Mouse (Mus musculus) intestine, embryonic 14.5 days (tissue): ENCODE data around the gene Fgfr2. TPM values are rescaled to one million over a fixed set of nuclear protein-coding genes. Genes with fewer than 3 reads are reported as not detected.

Experiments
- ATAC-seq: fragments of 200-750 bp; cut with Nextera tagmentation; replicated peaks from 2 replicates; pipeline ENCODE4 v1.8.0; 2017; ENCODE audit warnings: low read depth, moderate number of reproducible peaks, moderate TSS enrichment, moderate library complexity; ENCODE audit not compliant: low FRiP score, low TSS enrichment
- DNase-seq: peaks from one replicate; pipeline ENCODE4 v3.0.0-alpha.2; 2018; ENCODE audit warnings: low spot score
- H3K27ac ChIP-seq: fragments of 300-500 bp; sonication (generic); 2 replicates; pipeline ENCODE4 v1.5.1; 2014; ENCODE audit warnings: low read depth, mild to moderate bottlenecking, control low read depth
- H3K27me3 ChIP-seq: fragments of 300-500 bp; sonication (generic); replicated peaks from 2 replicates; pipeline ENCODE4 v1.6.1; 2014; ENCODE audit warnings: low read length, control low read depth; ENCODE audit not compliant: control insufficient read depth, insufficient read depth
- H3K36me3 ChIP-seq: fragments of 300-500 bp; sonication (generic); 2 replicates; pipeline ENCODE4 v1.6.1; 2014; ENCODE audit warnings: low read length, control low read depth; ENCODE audit not compliant: control insufficient read depth, insufficient read depth
- H3K4me1 ChIP-seq: fragments of 300-500 bp; sonication (generic); replicated peaks from 2 replicates; pipeline ENCODE4 v1.6.1; 2014; ENCODE audit warnings: low read length, control low read depth, mixed read lengths; ENCODE audit not compliant: control insufficient read depth, insufficient read depth
- H3K4me2 ChIP-seq: fragments of 300-500 bp; sonication (generic); 2 replicates; pipeline ENCODE4 v1.6.1; 2014; ENCODE audit warnings: low read length
- H3K4me3 ChIP-seq: fragments of 300-500 bp; sonication (generic); 2 replicates; pipeline ENCODE4 v1.5.1; 2014; ENCODE audit warnings: low read depth, low read length, control low read depth, mixed read lengths
- H3K9ac ChIP-seq: fragments of 300-500 bp; sonication (generic); 2 replicates; pipeline ENCODE4 v1.6.1; 2014; ENCODE audit warnings: mild to moderate bottlenecking, low read length
- H3K9me3 ChIP-seq: fragments of 300-500 bp; sonication (generic); 2 replicates; pipeline ENCODE4 v1.6.1; 2016; ENCODE audit warnings: low read length, control low read depth; ENCODE audit not compliant: control insufficient read depth
- WGBS: fragments of 180-500 bp; shearing (Covaris S2); extraction: QIAGEN DNeasy Blood & Tissue Kit; methylation state at CpG from one replicate; pipeline ENCODE4 v1.1.7; 2014; 5-methylcytosine and 5-hydroxymethylcytosine counted together
- polyA plus RNA-seq: library from polyadenylated mRNA; unstranded; fragments of >200 nt; fragmentation: Nextera tagmentation; extraction: Ambion mirVana; gene quantifications from 2 replicates; pipeline ENCODE4 v1.2.1, GENCODE M21; 2014

The Fgfr2 gene
- polyA plus RNA-seq, 1 experiment from 2014 or later = 105 TPM

DNA sequence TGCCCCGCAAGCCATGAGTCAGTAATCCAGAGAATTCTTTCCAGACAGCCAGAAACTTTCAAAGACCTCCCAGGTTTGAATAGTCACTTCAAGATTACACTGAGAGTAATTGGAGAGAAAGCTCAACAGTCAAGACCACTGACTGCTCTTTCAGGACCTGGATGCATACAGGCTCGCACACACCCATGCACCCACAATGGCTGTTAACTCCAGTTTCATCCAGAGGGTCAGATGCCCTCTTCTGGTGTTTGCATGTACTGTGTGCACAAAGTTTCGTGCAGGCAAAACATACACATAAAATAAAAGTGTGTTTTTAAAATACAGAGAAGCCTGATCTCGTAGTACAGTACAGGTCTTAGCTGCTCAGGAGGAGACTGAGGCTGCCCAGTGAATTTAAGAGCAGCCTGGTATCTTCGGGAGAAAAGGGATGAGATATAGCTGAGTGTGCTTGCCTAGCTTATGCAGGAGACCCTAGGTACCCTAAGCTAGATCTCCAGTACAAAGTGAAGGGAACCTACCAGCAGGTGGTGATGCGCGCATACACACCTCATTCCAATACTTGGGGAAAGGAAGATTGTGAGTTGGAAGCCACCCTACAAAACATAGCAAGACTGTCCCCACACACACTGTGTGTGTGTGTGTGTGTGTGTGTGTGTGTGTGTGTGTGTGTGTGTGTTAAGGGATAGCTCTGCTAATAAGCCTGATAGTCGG is 9.8 kb downstream of the Fgfr2 start:
- Histone ChIP-seq H3K4me2 (no peak overlapping the region), H3K4me1 (peaks cover 87% of the 10 kb centered on the region), H3K4me3 (no peak overlapping the region), H3K9ac (no peak overlapping the region), H3K36me3 (no peaks in the 10 kb centered on the region), H3K27me3 (no peaks in the 10 kb centered on the region), H3K9me3 (no peaks in the 10 kb centered on the region), H3K27ac (peak overlapping the region; percentile 70; the same call in 1 of the 2 replicates)
- no peak for DNase-seq
- ATAC-seq = no peak
- WGBS = 80% methylated on average over 8 of the region's 8 CpGs

DNA sequence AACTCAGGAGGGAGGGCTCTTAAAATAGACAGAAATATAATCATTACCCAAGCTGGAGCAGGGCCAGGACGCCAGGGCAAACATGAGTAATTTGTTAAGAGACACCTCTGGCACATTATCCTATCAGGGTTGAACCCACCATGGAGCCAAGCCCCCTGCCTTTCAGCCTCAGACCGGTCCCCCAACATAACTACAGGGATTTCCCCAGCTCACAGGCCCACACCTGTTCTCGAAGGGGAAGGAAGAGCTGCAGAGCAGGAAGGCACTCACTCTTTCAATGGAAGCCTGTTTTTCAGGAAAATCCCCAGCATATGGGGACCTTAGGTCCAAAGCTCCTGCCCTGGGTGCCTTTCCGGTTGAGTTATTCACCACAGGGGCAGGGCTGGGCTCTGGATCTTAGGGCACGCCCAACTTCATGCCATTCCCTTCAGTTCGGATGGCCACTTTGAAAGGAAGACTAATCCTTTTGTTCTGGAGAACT is 10.8 kb downstream of the Fgfr2 start:
- no peak overlapping the region for H3K9ac ChIP-seq
- no peak overlapping the region for H3K4me3 ChIP-seq
- no peaks in the 10 kb centered on the region for H3K36me3 ChIP-seq
- ATAC-seq = 0 out of 2 replicates have a peak, but pooled peaks have one; percentile 10
- peaks cover 80% of the 10 kb centered on the region for H3K4me1 ChIP-seq
- no peak for DNase-seq
- 0 out of 2 replicates have a peak overlapping the region, but pooled peaks have one; percentile 6 for H3K4me2 ChIP-seq
- H3K27ac ChIP-seq = peak overlapping the region; percentile 70
- 20% methylated on average over 6 of the region's 6 CpGs for WGBS
- no peaks in the 10 kb centered on the region for H3K9me3 ChIP-seq
- no peaks in the 10 kb centered on the region for H3K27me3 ChIP-seq

DNA sequence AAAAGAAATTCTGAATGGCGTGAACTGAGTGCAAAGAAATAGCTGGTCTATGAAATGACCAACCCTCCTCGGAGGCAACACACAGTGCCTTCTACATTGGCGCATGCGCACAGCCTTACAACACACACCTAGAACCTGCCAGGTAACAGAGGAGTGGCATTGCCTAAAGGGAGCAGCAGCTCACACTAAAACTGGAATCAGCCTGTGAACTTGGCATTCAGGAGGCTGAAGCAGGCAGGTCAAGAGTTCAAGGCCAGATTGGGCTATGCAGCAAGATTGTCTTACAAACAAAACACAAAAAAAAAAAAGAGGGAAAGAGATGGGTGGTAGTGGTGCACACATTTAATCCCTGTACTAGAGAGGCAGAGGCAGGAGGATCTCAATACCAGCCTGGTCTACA is 13.7 kb downstream of the Fgfr2 start:
- Histone ChIP-seq H3K36me3 (no peaks in the 10 kb centered on the region), H3K4me1 (peaks cover 51% of the 10 kb centered on the region), H3K4me3 (no peak overlapping the region), H3K27me3 (no peaks in the 10 kb centered on the region), H3K9ac (no peak overlapping the region), H3K4me2 (no peak overlapping the region), H3K27ac (no peak overlapping the region), H3K9me3 (no peaks in the 10 kb centered on the region)
- DNase-seq (no peak), ATAC-seq (no peak)
- 95% methylated on average over 4 of the region's 4 CpGs for WGBS

DNA sequence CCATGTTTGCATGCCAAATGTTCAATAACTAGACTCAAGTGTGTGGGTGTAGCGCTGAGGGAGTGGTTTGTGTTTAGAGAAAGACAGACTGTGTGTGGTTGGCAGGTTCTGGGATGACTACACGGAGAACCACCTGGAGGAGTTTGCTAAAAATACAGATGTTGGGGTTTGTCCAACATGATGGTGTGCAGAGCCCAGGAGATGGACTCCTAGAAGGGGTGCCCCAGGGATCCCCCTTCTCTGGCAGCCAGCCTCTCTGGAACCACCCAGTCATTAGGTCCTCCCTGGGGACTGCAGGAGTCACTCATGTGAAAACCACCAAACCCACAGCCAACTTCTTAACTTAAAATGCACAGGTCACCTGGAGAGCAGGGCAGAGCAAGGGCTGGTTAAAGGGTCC is 14.5 kb downstream of the Fgfr2 start:
- Histone ChIP-seq H3K36me3 (no peaks in the 10 kb centered on the region), H3K4me2 (no peak overlapping the region), H3K9ac (no peak overlapping the region), H3K9me3 (no peaks in the 10 kb centered on the region), H3K27ac (no peak overlapping the region), H3K4me3 (no peak overlapping the region), H3K4me1 (peaks cover 44% of the 10 kb centered on the region), H3K27me3 (no peaks in the 10 kb centered on the region)
- ATAC-seq = no peak
- DNase-seq = no peak
- WGBS = 71% methylated on average over 2 of the region's 2 CpGs

DNA sequence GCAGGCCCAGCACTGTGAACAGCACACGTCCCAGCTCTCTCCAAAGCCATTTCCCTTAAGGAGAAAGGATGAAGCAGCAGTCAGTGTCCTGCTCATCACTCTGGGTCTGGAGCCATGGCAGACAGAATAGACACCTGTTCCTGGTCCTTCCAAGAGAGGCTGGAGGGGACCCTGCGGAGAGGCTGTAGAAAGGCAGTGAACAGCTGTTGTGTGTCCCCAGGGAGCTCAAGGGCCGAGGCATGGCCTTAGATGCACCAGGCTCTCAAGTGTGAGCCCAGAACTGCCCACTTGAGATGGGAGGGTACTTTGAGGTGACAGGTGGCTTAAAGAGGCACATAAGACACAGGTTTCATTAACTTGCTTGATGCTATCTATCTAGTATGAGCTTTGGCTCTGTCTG is 20.6 kb downstream of the Fgfr2 start:
- WGBS = 55% methylated on average over 3 of the region's 3 CpGs
- Histone ChIP-seq H3K4me3 (no peak overlapping the region), H3K9me3 (no peaks in the 10 kb centered on the region), H3K27me3 (no peaks in the 10 kb centered on the region), H3K36me3 (no peaks in the 10 kb centered on the region), H3K27ac (no peak overlapping the region), H3K4me1 (peaks cover 18% of the 10 kb centered on the region), H3K4me2 (no peak overlapping the region), H3K9ac (no peak overlapping the region)
- DNase-seq (no peak), ATAC-seq (no peak)

DNA sequence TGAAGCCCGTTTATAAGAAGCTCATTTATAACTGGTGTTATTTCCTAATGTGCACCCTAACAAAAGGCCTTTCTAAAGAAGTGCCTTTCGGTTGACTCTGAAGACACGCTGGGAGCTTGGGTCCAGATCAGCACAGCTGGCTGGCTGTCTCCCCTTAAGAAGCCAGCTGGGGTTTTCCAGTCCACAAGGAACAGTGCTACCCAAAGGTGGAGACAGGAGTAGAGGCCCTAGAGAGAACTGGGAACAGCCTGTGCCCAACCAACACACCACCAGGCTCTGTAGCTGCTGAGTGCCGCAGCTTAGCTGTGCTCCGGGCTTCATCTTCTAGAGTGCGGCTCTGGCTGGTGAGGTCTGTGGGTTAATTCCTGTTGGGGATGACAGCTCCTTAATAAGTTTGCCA is 22.1 kb downstream of the Fgfr2 start:
- no peak overlapping the region for H3K4me2 ChIP-seq
- no peak overlapping the region for H3K4me3 ChIP-seq
- no peak overlapping the region for H3K27ac ChIP-seq
- H3K4me1 ChIP-seq = peaks cover 18% of the 10 kb centered on the region
- peaks cover under 1% of the 10 kb centered on the region; the same call in 1 of the 2 replicates for H3K36me3 ChIP-seq
- no peak overlapping the region for H3K9ac ChIP-seq
- no peak for ATAC-seq
- H3K9me3 ChIP-seq = no peaks in the 10 kb centered on the region
- DNase-seq = no peak
- 90% methylated on average over 6 of the region's 6 CpGs for WGBS
- H3K27me3 ChIP-seq = no peaks in the 10 kb centered on the region

DNA sequence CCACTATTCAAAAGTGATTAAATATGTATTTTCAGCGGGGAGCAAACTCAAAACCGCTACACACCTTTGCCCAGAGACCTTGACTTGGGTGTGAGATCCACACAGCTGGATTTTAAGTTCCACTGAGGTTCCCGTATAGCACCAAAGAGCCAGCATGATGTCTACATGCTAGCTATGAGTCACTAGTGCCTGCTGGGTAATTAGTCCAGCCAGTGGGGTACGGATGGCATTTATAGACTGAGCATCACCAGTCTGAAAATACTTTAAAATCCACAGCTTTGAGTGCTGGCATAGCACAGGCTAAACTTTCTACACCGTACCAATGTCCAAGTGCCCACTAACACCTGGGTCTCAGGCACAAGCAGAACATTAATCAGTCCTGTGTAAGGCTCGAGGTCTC is 23.0 kb downstream of the Fgfr2 start:
- no peak for ATAC-seq

DNA sequence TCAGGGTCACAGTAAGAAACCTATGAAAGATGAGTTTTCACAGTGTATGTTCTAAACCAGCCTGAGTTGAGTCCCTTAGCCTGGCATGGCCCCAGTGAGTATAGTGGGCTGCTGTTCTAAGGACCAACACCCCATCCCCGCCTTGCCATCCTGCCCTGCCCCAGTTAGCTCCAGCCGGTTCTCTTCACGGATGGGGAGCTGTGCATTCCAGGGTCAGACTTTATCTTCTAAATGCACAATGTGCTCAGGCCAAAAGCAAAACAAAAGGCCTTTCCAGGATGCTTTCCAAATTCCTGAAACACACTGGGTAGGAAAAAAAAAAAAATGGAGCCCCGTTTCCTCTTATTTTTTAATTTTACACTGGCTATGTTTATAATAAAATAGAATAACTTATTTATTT is 23.9 kb downstream of the Fgfr2 start:
- H3K9me3 ChIP-seq = no peaks in the 10 kb centered on the region
- no peaks in the 10 kb centered on the region for H3K27me3 ChIP-seq
- H3K36me3 ChIP-seq = peaks cover 4% of the 10 kb centered on the region; the same call in 1 of the 2 replicates
- DNase-seq = no peak
- H3K9ac ChIP-seq = no peak overlapping the region
- no peak overlapping the region for H3K4me2 ChIP-seq
- 36% methylated on average over 4 of the region's 4 CpGs for WGBS
- peaks cover 18% of the 10 kb centered on the region for H3K4me1 ChIP-seq
- no peak for ATAC-seq
- no peak overlapping the region for H3K4me3 ChIP-seq
- H3K27ac ChIP-seq = no peak overlapping the region

More for the DNA sequence above, 23.0 kb downstream of the Fgfr2 start:
- no peak overlapping the region for H3K4me3 ChIP-seq
- H3K9ac ChIP-seq = no peak overlapping the region
- WGBS = 79% methylated on average over 6 of the region's 6 CpGs
- no peak for DNase-seq
- H3K4me2 ChIP-seq = no peak overlapping the region
- H3K27me3 ChIP-seq = no peaks in the 10 kb centered on the region
- H3K27ac ChIP-seq = no peak overlapping the region
- H3K4me1 ChIP-seq = peaks cover 18% of the 10 kb centered on the region
- no peaks in the 10 kb centered on the region for H3K9me3 ChIP-seq
- H3K36me3 ChIP-seq = peaks cover 4% of the 10 kb centered on the region; the same call in 1 of the 2 replicates
